Mouse (Mus musculus) embryonic facial prominence, embryonic 15.5 days (tissue): ENCODE data around the gene Cx3cl1. TPM values are rescaled to one million over a fixed set of nuclear protein-coding genes. Genes with fewer than 3 reads are reported as not detected.

ENCODE experiments used
- ATAC-seq: fragments of 200-750 bp; cut with Nextera tagmentation; 2 replicates; pipeline ENCODE4 v1.8.0; 2017; ENCODE audit warnings: low read depth, moderate TSS enrichment; ENCODE audit not compliant: insufficient number of reproducible peaks, low FRiP score, low TSS enrichment
- H3K27ac ChIP-seq: fragments of 300-500 bp; sonication (generic); replicated peaks from 2 replicates; pipeline ENCODE4 v1.5.1; 2015; ENCODE audit warnings: mild to moderate bottlenecking, inconsistent platforms
- H3K27me3 ChIP-seq: fragments of 300-500 bp; sonication (generic); 2 replicates; pipeline ENCODE4 v1.6.1; 2015; ENCODE audit warnings: inconsistent platforms
- H3K36me3 ChIP-seq: fragments of 300-500 bp; sonication (generic); 2 replicates; pipeline ENCODE4 v1.6.1; 2015; ENCODE audit warnings: mild to moderate bottlenecking, inconsistent platforms
- H3K4me1 ChIP-seq: fragments of 300-500 bp; sonication (generic); 2 replicates; pipeline ENCODE4 v1.6.1; 2015; ENCODE audit warnings: inconsistent platforms
- H3K4me2 ChIP-seq: fragments of 300-500 bp; sonication (generic); replicated peaks from 2 replicates; pipeline ENCODE4 v1.6.1; 2015; ENCODE audit warnings: mild to moderate bottlenecking, inconsistent platforms
- H3K4me3 ChIP-seq: fragments of 300-500 bp; sonication (generic); replicated peaks from 2 replicates; pipeline ENCODE4 v1.5.1; 2015; ENCODE audit warnings: mild to moderate bottlenecking, inconsistent platforms
- H3K9ac ChIP-seq: fragments of 300-500 bp; sonication (generic); 2 replicates; pipeline ENCODE4 v1.6.1; 2015; ENCODE audit warnings: inconsistent platforms
- H3K9me3 ChIP-seq: fragments of 300-500 bp; sonication (generic); replicated peaks from 2 replicates; pipeline ENCODE4 v1.6.1; 2016; ENCODE audit warnings: inconsistent platforms
- WGBS: fragments of 180-500 bp; shearing (Covaris S2); methylation state at CpG from one replicate; pipeline ENCODE4 v1.1.7; 2015; 5-methylcytosine and 5-hydroxymethylcytosine counted together
- polyA plus RNA-seq: library from polyadenylated mRNA; unstranded; fragments of >200 nt; fragmentation: Nextera tagmentation; extraction: Ambion mirVana; gene quantifications from 2 replicates; pipeline ENCODE4 v1.2.1, GENCODE M21; 2015

Cx3cl1 gene
- polyA plus RNA-seq, 1 experiment from 2014 or later: 13.7 TPM

GRCm38 (mm10) chr8:94745476-94746184 lies 26.2 kb upstream of the Cx3cl1 start, which contains the start of gene Ccl22:
Gene Ccl22, plus strand, starts transcription at chr8:94745590.
- H3K9ac ChIP-seq: no peak within 1 kb of the TSS
- ATAC-seq: no peak
- H3K4me1 ChIP-seq: no peaks in the 10 kb centered on the region
- H3K9me3 ChIP-seq: no peaks in the 10 kb centered on the region
- no peak within 1 kb of the TSS for H3K4me2 ChIP-seq
- H3K27ac ChIP-seq: no peak within 1 kb of the TSS
- WGBS: 86% methylated on average over 7 of the region's 7 CpGs
- H3K27me3 ChIP-seq: no peaks in the 10 kb centered on the region
- H3K36me3 ChIP-seq: no peaks in the 10 kb centered on the region
- H3K4me3 ChIP-seq: no peak within 1 kb of the TSS

GRCm38 (mm10) chr8:94746832-94747231 lies 25.0 kb upstream of the Cx3cl1 start:
- no peak overlapping the region for H3K4me3 ChIP-seq
- H3K4me2 ChIP-seq: no peak overlapping the region
- no peaks in the 10 kb centered on the region for H3K9me3 ChIP-seq
- H3K27ac ChIP-seq: no peak overlapping the region
- 71% methylated on average over 8 of the region's 8 CpGs for WGBS
- H3K9ac ChIP-seq: no peak overlapping the region
- H3K36me3 ChIP-seq: no peaks in the 10 kb centered on the region
- no peaks in the 10 kb centered on the region for H3K4me1 ChIP-seq
- ATAC-seq: no peak
- no peaks in the 10 kb centered on the region for H3K27me3 ChIP-seq

- no peak overlapping the region for H3K27ac ChIP-seq
- H3K4me2 ChIP-seq: no peak overlapping the region
- H3K4me3 ChIP-seq: no peak overlapping the region
- no peaks in the 10 kb centered on the region for H3K4me1 ChIP-seq
- no peaks in the 10 kb centered on the region for H3K27me3 ChIP-seq
- no peak overlapping the region for H3K9ac ChIP-seq
- ATAC-seq: no peak
- H3K36me3 ChIP-seq: no peaks in the 10 kb centered on the region
- no peaks in the 10 kb centered on the region for H3K9me3 ChIP-seq
- 62% methylated on average over 4 of the region's 4 CpGs for WGBS
Observed at GRCm38 (mm10) chr8:94748363-94748762, 23.4 kb upstream of the Cx3cl1 start.

GRCm38 (mm10) chr8:94749942-94750341 lies 21.9 kb upstream of the Cx3cl1 start:
- H3K4me2 ChIP-seq: no peak overlapping the region
- H3K27me3 ChIP-seq: no peaks in the 10 kb centered on the region
- no peaks in the 10 kb centered on the region for H3K4me1 ChIP-seq
- no peak overlapping the region for H3K4me3 ChIP-seq
- H3K9ac ChIP-seq: no peak overlapping the region
- H3K27ac ChIP-seq: no peak overlapping the region
- ATAC-seq: no peak
- H3K9me3 ChIP-seq: no peaks in the 10 kb centered on the region
- 80% methylated on average over 3 of the region's 3 CpGs for WGBS
- no peaks in the 10 kb centered on the region for H3K36me3 ChIP-seq

DNA sequence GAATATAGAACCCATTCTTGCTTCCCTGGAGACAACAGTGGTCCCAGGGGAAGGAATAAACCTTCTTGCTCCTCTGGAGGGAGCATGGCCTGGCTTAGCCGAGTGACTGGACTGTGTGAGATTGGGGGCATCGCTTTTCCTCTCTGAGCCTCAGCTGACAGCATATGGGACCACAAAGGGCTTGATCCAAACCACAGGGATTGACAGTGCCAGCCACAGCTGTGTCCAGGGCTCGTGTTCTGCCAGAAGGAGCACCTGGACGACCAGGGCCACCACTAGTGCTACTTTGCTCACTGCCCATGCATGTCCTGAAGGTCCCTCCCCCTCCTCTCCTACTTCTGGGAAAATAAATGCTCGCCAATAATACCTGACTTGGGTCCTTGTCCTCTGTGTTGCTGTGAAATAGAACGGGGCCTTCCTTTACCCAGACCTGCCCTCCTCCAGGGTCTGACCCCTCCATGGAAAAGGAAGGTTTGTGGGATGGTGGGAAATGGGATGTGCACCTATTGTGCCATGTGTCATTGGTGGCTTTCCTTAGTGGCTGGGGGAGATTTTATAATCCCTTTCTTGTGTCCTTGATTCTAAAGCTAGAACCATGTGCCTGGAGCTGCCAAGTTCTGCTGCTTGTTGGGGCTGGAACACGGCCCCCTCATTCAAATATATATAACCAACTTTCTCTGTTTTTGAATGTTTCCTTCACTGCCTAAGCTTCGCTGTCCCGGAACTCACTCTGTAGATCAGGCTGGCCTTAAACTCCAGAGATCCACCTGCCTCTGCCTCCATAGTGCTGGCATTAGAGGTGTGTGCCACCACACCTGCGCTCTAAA lies 20.6 kb upstream of the Cx3cl1 start:
- Histone ChIP-seq H3K4me1 (no peaks in the 10 kb centered on the region), H3K4me2 (no peak overlapping the region), H3K9me3 (no peaks in the 10 kb centered on the region), H3K27ac (no peak overlapping the region), H3K27me3 (no peaks in the 10 kb centered on the region), H3K4me3 (no peak overlapping the region), H3K9ac (no peak overlapping the region), H3K36me3 (no peaks in the 10 kb centered on the region)
- WGBS: 79% methylated on average over 10 of the region's 10 CpGs
- ATAC-seq: no peak

GRCm38 (mm10) chr8:94754006-94754405 lies 17.8 kb upstream of the Cx3cl1 start:
- Histone ChIP-seq H3K9me3 (no peaks in the 10 kb centered on the region), H3K4me2 (no peak overlapping the region), H3K4me3 (no peak overlapping the region), H3K9ac (no peak overlapping the region), H3K36me3 (no peaks in the 10 kb centered on the region), H3K27ac (no peak overlapping the region), H3K27me3 (no peaks in the 10 kb centered on the region), H3K4me1 (no peaks in the 10 kb centered on the region)
- 90% methylated on average over 2 of the region's 2 CpGs for WGBS
- ATAC-seq: no peak

DNA sequence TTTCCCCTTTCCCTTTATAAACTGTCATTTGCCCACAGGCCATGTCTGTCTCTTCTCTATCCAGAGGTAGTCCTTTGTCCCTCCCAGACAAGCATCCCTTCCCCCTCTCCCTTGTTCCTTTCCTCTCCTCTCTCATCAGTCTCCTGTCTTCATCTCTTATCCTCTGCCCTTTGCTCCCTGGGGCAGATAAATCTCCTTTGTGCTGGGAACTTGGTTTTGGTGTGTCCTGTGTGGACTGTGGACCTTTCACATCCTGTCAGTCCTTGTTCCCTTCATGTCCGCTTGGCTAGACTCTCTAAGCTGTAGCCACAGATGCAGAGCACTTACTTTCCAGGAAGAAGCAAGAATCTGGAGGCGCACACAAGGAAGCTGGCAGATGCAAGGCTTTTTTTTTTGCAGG lies 17.3 kb upstream of the Cx3cl1 start:
- ATAC-seq: no peak
- H3K4me2 ChIP-seq: no peak overlapping the region
- no peaks in the 10 kb centered on the region for H3K9me3 ChIP-seq
- H3K36me3 ChIP-seq: no peaks in the 10 kb centered on the region
- H3K27ac ChIP-seq: no peak overlapping the region
- 57% methylated on average over 2 of the region's 2 CpGs for WGBS
- H3K4me1 ChIP-seq: no peaks in the 10 kb centered on the region
- H3K9ac ChIP-seq: no peak overlapping the region
- no peak overlapping the region for H3K4me3 ChIP-seq
- no peaks in the 10 kb centered on the region for H3K27me3 ChIP-seq

DNA sequence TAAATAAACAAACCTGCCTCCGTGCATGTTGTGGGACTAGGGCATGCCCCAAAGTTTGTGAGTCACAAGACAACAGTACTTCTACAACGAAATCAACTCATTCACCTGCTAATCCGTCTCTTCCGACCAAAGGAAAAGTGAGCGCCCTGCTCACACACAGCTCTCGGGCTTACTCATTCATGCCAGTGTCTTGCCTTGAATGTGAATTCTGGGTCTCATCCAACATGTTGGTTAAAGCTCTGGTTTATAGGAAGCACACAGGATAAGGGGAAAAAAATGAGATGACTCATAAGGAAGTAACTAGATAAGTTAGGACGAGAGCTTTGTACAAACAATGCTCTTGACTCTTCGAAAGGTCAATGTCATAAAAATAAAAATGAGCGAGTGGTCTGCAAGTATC lies 4.8 kb upstream of the Cx3cl1 start:
- no peak for ATAC-seq
- Histone ChIP-seq H3K27ac (no peak overlapping the region), H3K4me3 (no peak overlapping the region), H3K36me3 (no peaks in the 10 kb centered on the region), H3K4me2 (no peak overlapping the region), H3K27me3 (peaks cover 10% of the 10 kb centered on the region; the same call in 1 of the 2 replicates), H3K9ac (no peak overlapping the region), H3K4me1 (peaks cover 14% of the 10 kb centered on the region), H3K9me3 (no peaks in the 10 kb centered on the region)
- WGBS: 64% methylated on average over 9 of the region's 9 CpGs

- H3K36me3 ChIP-seq: no peaks in the 10 kb centered on the region
- H3K4me2 ChIP-seq: peak overlapping the region; percentile 90
- peak; percentile 34 for ATAC-seq
- H3K4me1 ChIP-seq: peaks cover 38% of the 10 kb centered on the region
- H3K9ac ChIP-seq: no peak overlapping the region
- WGBS: 26% methylated on average over 6 of the region's 6 CpGs
- no peak overlapping the region for H3K4me3 ChIP-seq
- peaks cover 24% of the 10 kb centered on the region for H3K27me3 ChIP-seq
- H3K9me3 ChIP-seq: no peaks in the 10 kb centered on the region
- peak overlapping the region; percentile 76 for H3K27ac ChIP-seq
Observed at GRCm38 (mm10) chr8:94770945-94771344, 864 bp upstream of the Cx3cl1 start.

DNA sequence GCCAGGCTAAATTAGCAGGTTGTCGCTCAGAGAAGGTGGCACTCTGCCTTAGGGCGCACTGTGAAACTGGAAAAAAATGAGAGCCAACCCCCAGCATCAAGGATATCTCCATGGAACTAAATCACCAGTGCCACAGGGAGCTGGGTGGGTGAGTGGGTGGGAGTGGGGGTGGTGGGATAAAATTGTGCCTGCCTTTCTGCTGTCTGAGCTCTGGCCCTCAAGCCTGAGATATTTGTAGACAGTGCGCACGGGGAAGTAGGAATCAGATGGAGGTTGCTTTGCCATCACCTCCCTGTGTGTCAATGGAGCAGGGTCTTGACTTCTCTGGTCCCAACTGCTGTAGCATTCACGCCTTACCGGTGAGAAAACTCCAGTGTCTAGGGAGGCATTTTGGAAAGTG lies 1.2 kb downstream of the Cx3cl1 start:
- WGBS: 45% methylated on average over 6 of the region's 6 CpGs
- peaks cover 41% of the 10 kb centered on the region for H3K4me1 ChIP-seq
- H3K9ac ChIP-seq: no peak overlapping the region
- peak overlapping the region; percentile 90 for H3K4me2 ChIP-seq
- H3K36me3 ChIP-seq: no peaks in the 10 kb centered on the region
- ATAC-seq: no peak
- no peaks in the 10 kb centered on the region for H3K9me3 ChIP-seq
- peak overlapping the region; percentile 56 for H3K4me3 ChIP-seq
- H3K27ac ChIP-seq: no peak overlapping the region
- H3K27me3 ChIP-seq: peaks cover 22% of the 10 kb centered on the region

DNA sequence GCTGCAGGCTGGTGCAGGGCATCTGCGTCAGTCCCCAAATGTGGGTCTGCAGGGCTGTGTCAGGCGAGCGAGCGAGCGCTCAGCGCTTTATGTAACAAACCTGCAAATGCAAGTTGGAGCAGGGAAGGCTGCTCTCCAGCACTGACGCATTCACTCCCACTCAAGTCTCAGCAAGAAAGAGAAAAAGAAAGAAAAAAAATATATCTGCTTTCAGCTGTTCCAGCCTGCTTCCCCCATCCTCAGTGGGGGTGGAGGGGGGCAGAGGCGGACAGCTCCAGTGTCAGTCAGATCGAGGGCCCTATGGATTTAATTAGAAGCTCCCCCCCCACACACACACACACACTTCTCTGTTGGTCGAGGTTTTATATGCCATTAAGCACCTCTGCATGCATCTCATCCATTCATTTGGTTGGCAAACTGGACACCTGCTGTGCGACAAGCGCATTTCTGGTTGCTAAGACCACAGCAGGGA lies 1.9 kb downstream of the Cx3cl1 start:
- peaks cover 22% of the 10 kb centered on the region for H3K27me3 ChIP-seq
- no peaks in the 10 kb centered on the region for H3K9me3 ChIP-seq
- peaks cover 48% of the 10 kb centered on the region for H3K4me1 ChIP-seq
- no peak overlapping the region for H3K27ac ChIP-seq
- no peak overlapping the region for H3K4me3 ChIP-seq
- H3K9ac ChIP-seq: no peak overlapping the region
- H3K36me3 ChIP-seq: no peaks in the 10 kb centered on the region
- WGBS: 14% methylated on average over 12 of the region's 12 CpGs
- peak overlapping the region; percentile 90; the same call in 1 of the 2 replicates for H3K4me2 ChIP-seq
- ATAC-seq: no peak
